Mouse (Mus musculus): ENCODE data around the gene Tamm41.
A peak's percentile ranks its signal among the peaks of the same experiment; 100 is the strongest.

Gene Tamm41

DNA sequence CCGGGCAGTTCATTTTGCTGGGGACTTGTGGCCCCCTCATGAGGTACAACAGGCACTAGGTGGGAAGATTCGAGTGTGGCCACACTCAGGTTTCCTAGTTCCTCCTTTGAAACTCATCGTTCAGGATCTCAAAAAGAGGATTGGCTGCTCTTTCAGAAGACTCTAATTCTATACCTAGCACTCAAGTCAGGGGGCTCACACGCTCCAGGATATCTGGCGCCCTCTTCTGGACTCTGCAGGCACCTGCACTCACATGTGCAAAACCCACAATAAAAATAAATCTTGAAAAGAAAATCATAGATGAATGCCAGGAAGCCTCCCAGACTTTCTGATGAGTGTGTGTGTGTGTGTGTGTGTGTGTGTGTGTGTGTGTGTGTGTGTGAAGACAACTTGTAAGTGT lies 66.8 kb downstream of the Tamm41 start:
- no peak for DNase-seq

DNA sequence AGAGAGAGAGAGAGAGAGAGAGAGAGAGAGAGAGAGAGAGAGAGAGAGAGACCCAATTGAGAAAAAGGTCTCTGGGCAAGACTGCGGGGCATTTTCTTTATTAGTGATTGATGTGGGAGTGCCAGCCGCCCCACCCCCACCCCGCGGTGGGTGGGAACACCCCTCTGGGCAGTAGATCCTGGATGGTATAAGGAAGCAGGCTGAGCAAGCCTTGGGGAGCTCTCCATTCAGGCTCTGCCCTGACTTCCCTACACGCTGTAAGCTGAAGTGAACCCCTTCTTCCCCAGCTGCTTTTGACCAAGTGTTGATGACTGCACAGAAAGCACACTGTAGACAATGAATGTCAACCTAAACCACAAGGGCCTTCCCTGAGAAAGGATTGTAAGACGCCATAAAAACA lies 67.3 kb downstream of the Tamm41 start:
- DNase-seq: no peak

DNA sequence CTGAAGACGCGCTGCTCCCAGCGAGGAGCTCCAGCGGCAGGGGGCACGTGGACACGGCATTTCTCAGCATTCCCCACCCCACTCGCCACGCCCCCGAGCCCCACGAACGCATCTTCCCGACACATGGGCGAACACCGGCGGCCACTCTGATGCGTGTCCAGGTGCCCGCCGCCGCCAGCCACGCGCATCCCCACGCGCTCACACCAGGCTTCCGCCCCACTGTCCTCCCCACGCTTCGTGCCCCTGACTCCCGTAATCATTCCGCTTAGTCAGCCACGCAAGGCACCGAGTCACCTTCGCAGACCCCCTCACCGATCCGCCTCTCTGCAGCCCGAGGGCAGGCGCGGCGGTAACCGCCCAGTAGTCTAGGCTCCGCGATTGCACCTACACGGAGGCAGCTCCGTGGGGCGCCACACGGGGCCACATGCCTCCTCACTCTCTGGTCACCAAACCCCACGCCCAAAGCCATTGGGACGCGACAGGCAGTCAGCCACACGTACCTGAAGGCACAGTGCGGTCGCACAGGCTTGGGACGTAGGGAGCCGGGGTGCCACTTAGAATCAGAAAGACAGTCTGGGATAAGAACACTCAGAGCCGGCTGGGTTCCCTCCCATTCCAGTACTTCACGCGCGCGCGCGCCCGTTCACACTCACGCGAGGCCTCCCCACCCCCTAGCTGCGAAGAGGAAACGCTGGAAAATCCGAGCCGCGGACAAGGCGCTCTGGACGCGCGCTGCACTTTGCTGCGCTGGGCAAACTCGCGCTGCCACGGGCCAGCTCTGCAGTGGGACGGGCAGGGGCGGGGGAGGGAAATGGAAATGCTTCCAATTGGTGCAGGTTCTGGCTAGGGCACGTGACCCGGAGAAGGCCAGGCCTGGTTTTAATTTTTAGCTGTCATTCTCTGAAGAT lies 68.2 kb downstream of the Tamm41 start, which contains the start of gene Vgll4:
Gene Vgll4 (minus strand): TSS at position 782 of the 908 bp plus-strand sequence.
- peak; percentile 81 for DNase-seq

DNA sequence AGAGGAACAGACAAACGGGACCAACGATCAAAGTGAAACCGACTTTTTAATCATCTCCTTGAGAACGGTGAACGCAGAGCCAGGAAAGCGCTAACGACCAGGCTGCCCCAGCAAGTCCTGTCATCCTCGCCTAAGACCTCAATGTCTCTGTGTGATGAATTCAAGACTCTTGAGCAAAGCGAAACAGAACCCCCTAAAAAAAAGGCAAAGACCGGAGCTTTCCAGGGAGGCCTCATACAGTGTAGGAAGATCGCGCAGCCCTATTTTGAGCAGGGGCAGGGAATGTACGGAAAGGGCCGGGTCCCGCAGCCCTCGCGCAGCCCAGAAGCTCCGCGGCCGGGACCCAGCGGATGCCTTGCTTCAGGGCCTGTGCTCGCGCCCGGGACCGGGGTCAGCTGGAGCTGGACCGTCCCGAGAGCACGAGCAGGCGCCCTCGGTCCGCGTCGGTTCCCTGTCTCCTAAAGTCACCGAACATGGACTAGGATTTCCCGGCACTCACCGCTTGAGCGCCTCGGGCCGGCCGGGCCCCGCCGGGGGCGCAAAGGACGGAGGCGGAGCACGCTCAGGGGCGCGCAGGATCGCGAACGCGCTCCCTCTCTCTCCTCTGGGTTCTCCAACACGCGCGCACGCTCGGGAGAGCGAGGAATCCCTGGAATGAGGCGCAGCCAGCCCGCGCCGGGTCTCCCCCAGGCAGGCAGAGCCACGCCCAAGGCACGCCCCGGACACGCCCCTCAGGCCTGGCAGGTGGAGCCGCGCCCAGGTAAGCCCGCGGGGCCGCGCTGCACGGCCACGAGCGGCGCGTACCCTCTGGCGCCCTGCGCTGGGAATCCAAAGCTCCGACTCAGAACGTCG lies 69.1 kb downstream of the Tamm41 start:
- peak; percentile 92 for DNase-seq

DNA sequence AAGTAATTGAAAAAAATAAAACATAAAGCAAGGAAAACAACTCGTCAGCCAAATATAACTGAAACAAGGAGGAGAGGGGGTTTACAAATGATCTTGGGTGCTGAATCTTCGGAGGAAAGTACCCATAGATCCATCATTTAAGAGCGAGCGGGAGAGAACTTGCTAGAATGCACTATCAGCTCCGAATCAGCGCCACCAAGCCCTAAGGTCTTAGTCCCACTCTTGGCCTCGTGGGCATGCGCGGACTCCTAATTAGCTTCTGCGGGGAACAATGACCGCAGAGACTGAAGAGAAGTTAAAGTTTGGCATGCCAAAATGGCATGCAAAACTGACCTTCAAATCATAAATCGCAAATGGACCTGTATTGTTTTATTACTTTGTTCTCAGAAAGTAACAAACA lies 70.1 kb downstream of the Tamm41 start:
- no peak for DNase-seq

DNA sequence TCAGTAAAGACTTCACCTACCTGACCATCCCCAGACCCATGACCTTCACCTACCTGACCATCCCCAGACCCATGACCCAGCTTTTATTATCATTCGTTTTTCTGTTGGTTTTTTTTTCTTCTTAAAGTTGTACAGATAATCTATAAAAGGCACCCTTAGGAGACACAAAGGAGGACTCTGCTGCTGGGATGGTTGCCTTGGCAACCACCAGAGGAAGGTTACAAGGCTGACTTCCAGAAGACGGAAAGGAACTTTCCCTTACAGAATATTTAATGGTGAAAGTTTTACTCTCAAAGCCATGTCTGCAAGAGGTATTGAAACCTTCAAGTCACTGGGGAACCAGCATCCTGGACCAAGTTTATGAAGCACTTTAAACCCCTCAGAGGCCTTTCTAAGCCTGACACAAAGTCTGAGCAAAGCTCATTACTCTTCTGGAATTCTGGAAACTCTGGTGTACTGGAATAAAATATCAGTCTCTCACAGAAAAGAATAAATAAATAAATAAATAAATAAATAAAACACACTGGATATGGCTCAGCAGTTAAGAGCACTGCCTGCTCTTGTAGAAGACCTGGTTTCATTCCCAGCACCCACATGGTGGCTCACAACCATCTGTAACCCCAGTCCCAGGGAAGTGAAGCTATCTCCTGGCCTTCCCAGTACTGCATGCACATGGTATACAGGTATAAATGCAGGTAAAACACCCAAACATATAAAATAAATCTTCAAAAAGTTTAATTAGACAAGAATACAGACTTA lies 71.1 kb downstream of the Tamm41 start:
- no peak for DNase-seq

DNA sequence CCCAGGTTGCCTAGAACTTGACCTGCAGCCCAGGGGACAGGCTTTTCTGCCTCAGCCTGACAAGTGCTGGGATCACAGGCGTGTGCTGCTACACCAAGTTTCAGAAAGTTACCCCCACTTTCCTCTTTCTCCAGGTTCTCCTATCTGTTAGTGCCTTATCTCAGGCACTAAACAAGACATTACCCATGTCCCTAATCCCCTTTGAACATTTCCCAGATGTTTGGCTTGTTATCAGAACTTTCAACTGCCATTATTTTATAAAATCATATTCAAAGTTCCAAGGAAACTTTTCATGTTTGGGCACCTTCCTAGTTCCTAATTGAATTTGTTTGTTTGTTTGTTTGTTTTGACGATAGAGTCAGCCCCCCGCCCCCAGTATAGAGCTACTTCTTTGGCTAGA lies 71.9 kb downstream of the Tamm41 start:
- DNase-seq: no peak

DNA sequence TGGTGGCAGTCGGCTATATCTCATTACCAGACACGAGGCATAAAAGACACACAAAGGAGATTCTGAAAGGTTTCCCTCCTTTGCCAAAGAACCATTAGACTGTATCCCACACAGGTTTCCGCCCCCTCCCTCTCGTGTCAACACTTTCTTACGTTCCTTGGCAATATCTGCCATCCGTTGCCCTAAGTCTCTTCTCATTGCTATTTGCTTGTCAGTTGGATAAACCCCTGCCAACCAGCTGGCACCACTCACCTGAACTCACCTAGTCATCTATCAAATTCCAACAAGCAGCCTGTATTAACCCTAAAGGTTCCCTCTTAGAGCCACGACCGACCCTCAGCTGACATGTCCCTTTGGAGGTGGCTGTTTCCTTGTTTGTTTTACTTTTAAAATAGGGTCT lies 72.3 kb downstream of the Tamm41 start:
- DNase-seq: no peak

DNA sequence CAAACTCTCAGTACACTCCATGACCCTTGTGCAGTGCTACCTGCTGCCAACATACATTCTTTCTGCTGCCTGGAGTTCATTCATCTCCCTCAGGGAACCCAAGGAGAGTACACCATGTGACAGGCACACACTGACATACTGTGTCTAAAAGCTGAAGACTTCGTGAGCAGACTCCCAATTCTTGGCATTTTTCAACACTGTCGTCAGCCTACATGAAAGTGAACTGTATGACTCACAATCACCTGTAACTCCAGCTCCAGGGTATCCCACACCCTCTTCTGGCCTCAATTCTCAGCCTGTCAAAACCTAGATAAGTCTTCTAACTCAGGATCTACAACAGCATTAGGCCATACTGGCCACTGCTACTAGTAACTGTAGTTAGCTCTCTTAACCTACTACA lies 73.4 kb downstream of the Tamm41 start:
- no peak for DNase-seq

DNA sequence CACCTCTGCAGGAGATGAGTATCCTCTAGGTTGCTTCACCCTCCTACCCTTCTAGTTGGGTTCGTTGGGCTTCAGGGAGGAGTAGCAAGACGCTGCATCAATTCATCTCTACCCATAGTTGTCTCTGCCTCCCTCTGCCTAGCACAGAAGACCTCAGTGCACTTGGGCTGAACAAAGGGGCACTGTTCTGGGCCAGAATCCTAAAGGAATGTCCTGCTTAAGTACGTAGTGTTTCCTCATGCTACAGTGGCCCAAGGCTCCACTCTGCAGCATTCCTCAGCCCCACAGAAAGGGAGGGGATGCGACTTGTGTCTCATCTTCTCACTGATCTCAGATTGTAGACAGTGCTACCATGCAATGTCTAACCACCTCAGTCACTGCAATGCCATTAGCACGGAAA lies 74.0 kb downstream of the Tamm41 start:
- no peak for DNase-seq

DNA sequence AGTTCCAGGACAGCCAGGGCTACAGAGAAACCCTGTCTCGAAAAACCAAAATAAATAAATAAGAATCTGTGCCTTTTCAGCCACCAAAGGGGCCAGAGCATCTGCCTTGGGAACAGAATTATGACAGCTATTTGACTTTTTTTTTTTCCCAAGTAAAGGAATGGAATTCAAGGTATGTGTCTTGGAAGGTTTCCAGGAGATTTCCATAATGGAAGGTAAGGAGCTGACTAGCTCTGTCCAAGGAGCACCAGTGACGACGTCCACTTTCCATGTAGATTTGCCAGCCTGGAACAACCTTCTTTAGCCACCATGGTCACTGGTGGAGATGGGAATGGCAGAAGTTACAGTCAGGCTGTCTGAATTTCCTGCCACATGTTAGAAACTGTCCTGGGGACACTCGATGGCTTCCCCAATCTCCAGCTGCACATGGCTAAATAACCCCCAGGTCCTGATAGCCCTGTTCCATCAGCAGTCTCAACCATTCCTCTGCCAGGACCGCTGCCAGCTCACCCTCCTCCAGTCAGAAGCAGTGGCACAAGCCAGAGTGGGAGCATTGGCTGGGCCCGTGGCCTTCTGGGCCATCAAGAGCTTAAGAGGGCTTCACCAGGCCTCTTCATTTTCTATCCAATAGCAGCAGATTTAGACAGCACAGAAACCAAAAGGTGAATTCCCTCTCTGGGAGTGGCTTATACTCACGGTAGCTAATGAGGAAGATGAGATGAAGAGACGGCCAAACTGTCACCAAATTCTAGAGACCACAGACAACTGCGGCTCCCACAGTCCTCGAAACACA lies 76.2 kb downstream of the Tamm41 start:
- peak; percentile 31 for DNase-seq

DNA sequence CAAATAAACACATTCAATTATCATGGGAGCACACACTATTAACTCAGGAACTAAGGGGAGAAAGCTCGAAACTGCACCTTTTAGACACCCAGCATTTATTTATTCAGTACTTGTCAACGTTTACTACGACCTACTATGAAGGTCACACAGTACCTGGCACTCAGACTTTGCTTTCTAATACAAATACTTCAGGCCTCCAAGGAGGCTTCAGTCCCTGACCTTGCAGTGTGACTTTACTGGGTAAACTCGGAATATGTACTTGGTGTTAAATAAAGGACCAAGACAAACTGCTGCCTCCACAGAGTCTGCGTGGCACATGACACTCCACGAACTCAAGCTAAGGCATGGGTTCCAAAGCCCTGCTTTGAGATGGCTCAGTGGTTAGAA lies 78.7 kb downstream of the Tamm41 start:
- DNase-seq: no peak

DNA sequence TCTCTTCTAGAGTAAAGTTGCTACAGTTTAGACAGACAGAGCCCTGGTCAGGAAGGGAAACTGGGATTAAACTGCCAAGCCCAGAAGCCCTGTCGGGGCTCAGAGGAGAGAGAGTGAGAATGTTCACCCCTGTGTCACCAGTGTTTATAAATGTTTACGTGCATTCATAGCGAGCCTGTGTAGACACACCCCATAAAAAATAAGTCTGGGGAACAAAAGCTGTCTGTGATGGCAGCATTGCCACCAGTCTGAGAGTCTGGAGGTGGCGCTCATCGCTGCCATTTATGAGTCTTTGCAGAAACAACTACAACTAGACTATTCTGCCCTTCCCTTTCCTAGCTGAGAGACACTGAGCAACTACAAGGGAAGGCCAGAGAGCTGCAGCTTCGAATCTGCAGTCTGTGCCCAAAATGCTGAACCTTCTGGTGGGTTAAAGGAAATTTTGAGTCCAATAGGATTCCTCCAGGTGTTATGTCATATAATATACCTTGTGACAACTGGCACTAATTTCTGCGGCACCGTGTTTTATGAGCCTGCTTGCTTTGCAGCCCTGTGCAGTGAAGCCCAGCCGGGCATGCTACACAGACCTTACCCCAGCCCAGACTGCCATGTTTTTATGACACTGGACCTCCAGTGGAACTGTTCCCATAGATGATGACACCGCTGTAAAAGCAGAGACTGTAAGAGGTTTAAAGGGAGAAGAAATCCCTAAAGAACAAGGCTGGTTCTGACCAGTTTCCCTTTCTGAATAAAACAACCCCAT lies 79.2 kb downstream of the Tamm41 start:
- DNase-seq: no peak

DNA sequence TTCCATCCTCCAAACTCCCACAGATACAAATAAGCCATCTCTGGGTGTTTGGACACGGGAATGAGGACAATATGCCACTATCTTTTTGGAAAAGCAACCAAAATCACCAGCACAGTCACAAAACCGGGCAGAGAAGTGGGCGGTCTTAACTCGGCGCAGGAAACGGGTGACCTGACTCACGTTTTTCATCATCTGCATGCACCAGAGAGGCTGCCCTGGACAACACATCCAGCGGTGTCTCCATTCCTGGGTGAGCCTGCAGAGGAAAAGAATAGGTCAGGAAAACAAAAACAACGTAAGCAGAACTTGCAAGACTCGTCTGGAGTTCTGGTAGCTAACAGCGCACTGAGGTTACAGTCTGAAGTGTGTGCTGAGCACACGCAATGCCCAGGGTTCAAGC lies 79.9 kb downstream of the Tamm41 start:
- DNase-seq: no peak

DNA sequence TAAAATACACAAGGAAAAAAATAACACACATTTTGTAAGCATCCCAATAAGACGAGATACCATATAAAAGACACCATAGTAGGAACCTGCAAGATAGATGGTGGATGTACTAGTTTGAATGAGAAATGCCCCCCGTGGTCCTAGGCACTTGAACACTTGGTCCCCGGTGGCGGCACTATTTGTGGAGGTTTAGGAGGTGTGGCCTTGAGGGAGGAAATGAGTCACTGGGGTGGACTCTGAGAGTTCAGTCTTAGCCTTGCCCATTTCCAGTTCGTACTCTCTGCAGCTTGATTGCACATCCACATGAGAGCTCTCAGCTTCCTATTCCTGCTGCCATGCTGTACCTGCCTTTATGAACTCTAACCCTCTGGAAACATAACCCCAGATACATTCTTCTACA lies 83.2 kb downstream of the Tamm41 start:
- no peak for DNase-seq

Measured in lung, postnatal 10 days (tissue).